Mouse (Mus musculus): ENCODE data around the gene Samd8. TPM values are rescaled to one million over a fixed set of nuclear protein-coding genes. Genes with fewer than 3 reads are reported as not detected.

Gene Samd8
- total and polyA plus RNA-seq, 3 experiments = 10.1 to 31.6 (median 28.8) TPM

DNA sequence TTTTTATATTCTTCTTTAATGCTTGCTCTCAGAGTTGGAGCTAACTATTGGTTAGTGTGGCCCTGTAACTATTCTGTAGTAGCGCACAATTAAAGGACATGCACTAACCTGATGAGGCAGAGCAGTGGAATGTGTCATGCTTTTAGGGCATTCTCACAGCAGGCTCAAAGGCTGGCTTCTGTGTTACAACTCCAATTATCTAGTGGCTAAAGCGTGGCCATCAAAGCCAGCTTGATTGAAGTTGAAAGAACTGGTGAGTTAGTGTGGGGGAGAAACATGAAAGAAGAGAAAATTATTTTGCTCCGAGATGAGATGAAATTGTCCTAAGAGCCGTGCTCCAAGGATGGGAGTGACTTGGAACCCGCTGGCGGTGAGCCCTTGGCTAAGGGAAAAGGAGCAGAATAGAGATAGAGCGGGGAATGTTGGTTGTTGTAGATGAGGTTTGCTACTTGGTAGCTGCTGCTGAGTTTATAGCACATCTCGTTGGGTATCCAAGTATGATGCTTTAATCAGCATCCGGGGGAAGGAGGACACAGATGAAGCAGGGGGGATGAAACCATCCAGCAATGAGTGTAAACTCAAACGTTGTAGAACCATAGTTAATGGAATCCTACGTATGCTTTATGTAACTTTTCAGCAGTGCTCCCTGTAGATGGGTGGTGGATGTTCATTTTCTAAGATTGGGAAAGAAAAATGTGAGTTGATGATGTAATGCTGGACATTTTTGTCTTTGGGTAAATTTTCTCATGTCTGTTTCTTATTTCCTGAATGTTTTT is 22.4 kb downstream of the Samd8 start:
- H3K79me2 ChIP-seq (replicated peaks; ENCODE audit: control insufficient read depth, insufficient read depth, low read length) = peaks cover 4% of the 10 kb centered on the region
- 68% methylated on average over 11 of the region's 11 CpGs for WGBS
- peaks cover 3% of the 10 kb centered on the region for H3K36me3 ChIP-seq (ENCODE audit: control insufficient read depth, insufficient read depth, low read length)
- no peak overlapping the region for H3K27ac ChIP-seq
- TF ChIP-seq EP300 (IDR thresholded peaks at IDR 0.05; ENCODE audit: insufficient read depth, low read depth, low read length) (no peak), POLR2A (IDR thresholded peaks at IDR 0.05; ENCODE audit: insufficient read depth, low read depth, low read length) (no peak), CTCF (IDR thresholded peaks at IDR 0.05) (no peak)
- no peaks in the 10 kb centered on the region for H3K27me3 ChIP-seq (ENCODE audit: control insufficient read depth, insufficient read depth, low read length)
- H3K4me1 ChIP-seq (ENCODE audit: control insufficient read depth, insufficient read depth, low read length) = peaks cover 2% of the 10 kb centered on the region
- H3K4me3 ChIP-seq = no peak overlapping the region
- H3K9ac ChIP-seq (ENCODE audit: low read depth, low read length) = no peak overlapping the region
- intact Hi-C loops (cut with DNase I) = no loop called here
- DNase-seq = no peak

GRCm38 (mm10) chr14:21773946-21774345 is 23.6 kb downstream of the Samd8 start:
- DNase-seq = no peak
- intact Hi-C loops (cut with DNase I) = no loop called here
- no peak overlapping the region for H3K4me3 ChIP-seq
- peaks cover 2% of the 10 kb centered on the region for H3K4me1 ChIP-seq (ENCODE audit: control insufficient read depth, insufficient read depth, low read length)
- TF ChIP-seq CTCF (IDR thresholded peaks at IDR 0.05) (no peak), POLR2A (IDR thresholded peaks at IDR 0.05; ENCODE audit: insufficient read depth, low read depth, low read length) (no peak), EP300 (IDR thresholded peaks at IDR 0.05; ENCODE audit: insufficient read depth, low read depth, low read length) (no peak)
- H3K9ac ChIP-seq (ENCODE audit: low read depth, low read length) = no peak overlapping the region
- H3K27ac ChIP-seq = no peak overlapping the region
- WGBS = 71% methylated on average over 2 of the region's 2 CpGs
- peaks cover 4% of the 10 kb centered on the region; the same call in 1 of the 2 replicates for H3K79me2 ChIP-seq (replicated peaks; ENCODE audit: control insufficient read depth, insufficient read depth, low read length)
- H3K27me3 ChIP-seq (ENCODE audit: control insufficient read depth, insufficient read depth, low read length) = no peaks in the 10 kb centered on the region
- peaks cover 3% of the 10 kb centered on the region for H3K36me3 ChIP-seq (ENCODE audit: control insufficient read depth, insufficient read depth, low read length)

- no peaks in the 10 kb centered on the region for H3K27me3 ChIP-seq (ENCODE audit: control insufficient read depth, insufficient read depth, low read length)
- H3K79me2 ChIP-seq (replicated peaks; ENCODE audit: control insufficient read depth, insufficient read depth, low read length) = peaks cover 4% of the 10 kb centered on the region; the same call in 1 of the 2 replicates
- 86% methylated on average over 4 of the region's 4 CpGs for WGBS
- DNase-seq = no peak
- intact Hi-C loops (cut with DNase I) = no loop called here
- TF ChIP-seq CTCF (IDR thresholded peaks at IDR 0.05) (no peak), POLR2A (IDR thresholded peaks at IDR 0.05; ENCODE audit: insufficient read depth, low read depth, low read length) (no peak), EP300 (IDR thresholded peaks at IDR 0.05; ENCODE audit: insufficient read depth, low read depth, low read length) (no peak)
- peaks cover 2% of the 10 kb centered on the region for H3K4me1 ChIP-seq (ENCODE audit: control insufficient read depth, insufficient read depth, low read length)
- no peak overlapping the region for H3K27ac ChIP-seq
- H3K4me3 ChIP-seq = no peak overlapping the region
- H3K9ac ChIP-seq (ENCODE audit: low read depth, low read length) = no peak overlapping the region
- H3K36me3 ChIP-seq (ENCODE audit: control insufficient read depth, insufficient read depth, low read length) = peaks cover 3% of the 10 kb centered on the region
These were observed 25.9 kb downstream of the Samd8 start for GRCm38 (mm10) chr14:21776201-21776600.

DNA sequence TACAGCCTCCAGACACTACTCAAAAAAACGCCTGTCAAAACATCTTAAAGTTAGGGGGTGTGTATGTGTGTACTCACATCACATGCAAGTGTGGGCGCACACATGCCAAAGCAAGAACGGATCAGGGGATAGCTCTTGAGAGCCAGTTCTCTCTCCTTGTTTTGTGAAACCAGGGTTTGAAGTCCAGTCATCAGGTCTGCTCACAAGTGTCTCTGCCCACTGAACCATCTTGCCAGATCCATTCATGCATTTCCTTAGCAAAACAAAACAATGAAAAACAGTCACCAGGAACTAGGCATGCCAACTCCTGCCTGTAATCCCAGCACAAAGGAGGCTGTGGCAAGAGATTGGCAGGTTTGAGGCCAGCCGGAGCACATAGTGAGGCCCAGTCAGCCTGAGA is 36.2 kb downstream of the Samd8 start:
- no peaks in the 10 kb centered on the region; the same call in 1 of the 2 replicates for H3K36me3 ChIP-seq (ENCODE audit: control insufficient read depth, insufficient read depth, low read length)
- no peak overlapping the region for H3K27ac ChIP-seq
- TF ChIP-seq POLR2A (IDR thresholded peaks at IDR 0.05; ENCODE audit: insufficient read depth, low read depth, low read length) (no peak), EP300 (IDR thresholded peaks at IDR 0.05; ENCODE audit: insufficient read depth, low read depth, low read length) (no peak), CTCF (IDR thresholded peaks at IDR 0.05) (no peak)
- H3K4me3 ChIP-seq = no peak overlapping the region
- H3K79me2 ChIP-seq (replicated peaks; ENCODE audit: control insufficient read depth, insufficient read depth, low read length) = no peaks in the 10 kb centered on the region
- no peak overlapping the region for H3K9ac ChIP-seq (ENCODE audit: low read depth, low read length)
- H3K27me3 ChIP-seq (ENCODE audit: control insufficient read depth, insufficient read depth, low read length) = no peaks in the 10 kb centered on the region
- DNase-seq = no peak
- no peaks in the 10 kb centered on the region for H3K4me1 ChIP-seq (ENCODE audit: control insufficient read depth, insufficient read depth, low read length)
- intact Hi-C loops (cut with DNase I) = no loop called here
- 89% methylated on average over 4 of the region's 4 CpGs for whole genome bisulfite sequencing

DNA sequence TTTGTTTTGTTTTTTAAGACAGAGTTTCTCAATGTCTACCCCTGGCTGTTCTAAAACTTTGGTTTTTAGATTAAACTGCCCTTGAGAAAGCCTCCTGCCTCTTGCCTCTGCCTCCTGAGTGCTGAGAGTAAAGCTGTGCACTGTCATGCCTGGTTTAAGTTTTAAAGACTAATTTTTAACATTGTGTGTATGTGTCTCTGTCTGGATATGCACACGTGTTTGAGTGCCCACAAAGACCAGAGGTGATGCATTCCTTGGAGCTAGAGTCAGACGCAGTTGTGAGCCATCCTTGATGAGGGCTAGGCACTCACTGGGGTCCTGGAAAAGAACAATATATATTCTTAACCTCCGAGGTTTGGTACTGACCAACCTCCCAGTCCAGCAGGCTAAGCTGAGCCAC is 37.0 kb downstream of the Samd8 start:
- WGBS = 80% methylated on average over 3 of the region's 3 CpGs
- no peak overlapping the region for H3K27ac ChIP-seq
- no peak for DNase-seq
- H3K4me3 ChIP-seq = no peak overlapping the region
- no peaks in the 10 kb centered on the region; the same call in 1 of the 2 replicates for H3K36me3 ChIP-seq (ENCODE audit: control insufficient read depth, insufficient read depth, low read length)
- no peak overlapping the region for H3K9ac ChIP-seq (ENCODE audit: low read depth, low read length)
- no peaks in the 10 kb centered on the region for H3K27me3 ChIP-seq (ENCODE audit: control insufficient read depth, insufficient read depth, low read length)
- TF ChIP-seq POLR2A (IDR thresholded peaks at IDR 0.05; ENCODE audit: insufficient read depth, low read depth, low read length) = no peak
- no peak for TF ChIP-seq EP300 (IDR thresholded peaks at IDR 0.05; ENCODE audit: insufficient read depth, low read depth, low read length)
- no peak for TF ChIP-seq CTCF (IDR thresholded peaks at IDR 0.05)
- intact Hi-C loops (cut with DNase I) = no loop called here
- H3K4me1 ChIP-seq (ENCODE audit: control insufficient read depth, insufficient read depth, low read length) = no peaks in the 10 kb centered on the region
- no peaks in the 10 kb centered on the region for H3K79me2 ChIP-seq (replicated peaks; ENCODE audit: control insufficient read depth, insufficient read depth, low read length)

DNA sequence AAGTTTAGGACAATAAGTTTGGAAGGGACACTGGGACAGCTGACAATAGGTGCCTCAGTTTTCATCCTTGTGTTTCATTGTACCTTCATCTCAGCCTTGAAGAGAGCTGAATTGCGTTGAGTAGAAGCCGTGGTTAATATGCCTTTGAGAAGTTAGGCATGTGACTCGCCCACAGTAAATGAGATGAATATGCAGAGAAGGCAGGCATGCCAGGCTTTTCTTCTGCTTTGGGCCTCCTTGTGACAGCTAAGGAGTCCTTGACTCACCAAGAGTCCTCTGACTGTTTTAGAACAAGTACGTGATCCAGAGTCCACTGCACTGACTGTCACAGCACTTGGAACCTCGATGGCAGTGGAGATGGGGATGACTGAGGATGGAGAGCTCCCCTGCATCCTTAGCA is 37.8 kb downstream of the Samd8 start:
- Histone ChIP-seq H3K9ac (ENCODE audit: low read depth, low read length) (no peak overlapping the region), H3K36me3 (ENCODE audit: control insufficient read depth, insufficient read depth, low read length) (no peaks in the 10 kb centered on the region; the same call in 1 of the 2 replicates), H3K4me3 (no peak overlapping the region), H3K79me2 (replicated peaks; ENCODE audit: control insufficient read depth, insufficient read depth, low read length) (no peaks in the 10 kb centered on the region), H3K27ac (no peak overlapping the region), H3K4me1 (ENCODE audit: control insufficient read depth, insufficient read depth, low read length) (no peaks in the 10 kb centered on the region), H3K27me3 (ENCODE audit: control insufficient read depth, insufficient read depth, low read length) (no peaks in the 10 kb centered on the region)
- TF ChIP-seq POLR2A (IDR thresholded peaks at IDR 0.05; ENCODE audit: insufficient read depth, low read depth, low read length) (no peak), CTCF (IDR thresholded peaks at IDR 0.05) (no peak), EP300 (IDR thresholded peaks at IDR 0.05; ENCODE audit: insufficient read depth, low read depth, low read length) (no peak)
- WGBS = 98% methylated on average over 5 of the region's 5 CpGs
- intact Hi-C loops (cut with DNase I) = no loop called here
- no peak for DNase-seq
